Mouse (Mus musculus) forebrain, postnatal 0 days (tissue): ENCODE results near the gene Ankrd50. TPM values are rescaled to one million over a fixed set of nuclear protein-coding genes. Genes with fewer than 3 reads are reported as not detected.

ENCODE experiments used
- ATAC-seq: fragments of 200-750 bp; cut with Nextera tagmentation; 2 replicates; pipeline ENCODE4 v1.8.0; 2017; ENCODE audit warnings: mild to moderate bottlenecking, moderate library complexity
- DNase-seq: peaks from one replicate; pipeline ENCODE4 v3.0.0-alpha.2; 2015
- H3K27ac ChIP-seq: fragments of 300-500 bp; sonication (generic); 2 replicates; pipeline ENCODE4 v1.5.1; 2014; ENCODE audit warnings: low read depth, mild to moderate bottlenecking, antibody characterized with exemption, low read length, moderate library complexity, mixed read lengths
- H3K27me3 ChIP-seq: fragments of 300-500 bp; sonication (generic); 2 replicates; pipeline ENCODE4 v1.6.1; 2014; ENCODE audit warnings: mild to moderate bottlenecking, low read length, mixed read lengths; ENCODE audit not compliant: insufficient read depth
- H3K36me3 ChIP-seq: fragments of 300-500 bp; sonication (generic); 2 replicates; pipeline ENCODE4 v1.6.1; 2014; ENCODE audit warnings: mild to moderate bottlenecking, moderate library complexity; ENCODE audit not compliant: insufficient read depth
- H3K4me1 ChIP-seq: fragments of 300-500 bp; sonication (generic); 2 replicates; pipeline ENCODE4 v1.6.1; 2014; ENCODE audit warnings: antibody characterized with exemption; ENCODE audit not compliant: insufficient read depth
- H3K4me2 ChIP-seq: fragments of 300-500 bp; sonication (generic); 2 replicates; pipeline ENCODE4 v1.6.1; 2014; ENCODE audit warnings: low read depth, mild to moderate bottlenecking, moderate library complexity
- H3K4me3 ChIP-seq: fragments of 300-500 bp; sonication (generic); 2 replicates; pipeline ENCODE4 v1.5.1; 2014; ENCODE audit warnings: low read depth, low read length, mixed read lengths
- H3K9ac ChIP-seq: fragments of 300-500 bp; sonication (generic); 2 replicates; pipeline ENCODE4 v1.6.1; 2014; ENCODE audit warnings: mild to moderate bottlenecking
- H3K9me3 ChIP-seq: fragments of 300-500 bp; sonication (generic); 2 replicates; pipeline ENCODE4 v1.6.1; 2016; ENCODE audit warnings: low read length
- CTCF ChIP-seq: sonication (generic); IDR thresholded peaks from 2 replicates; pipeline ENCODE4 v1.5.1; 2016; ENCODE audit warnings: antibody characterized with exemption, control low read depth, low read depth
- WGBS: fragments of 180-500 bp; shearing (Covaris S2); extraction: QIAGEN DNeasy Blood & Tissue Kit; methylation state at CpG from one replicate; pipeline ENCODE4 v1.1.7; 2014; 5-methylcytosine and 5-hydroxymethylcytosine counted together
- polyA plus RNA-seq: library from polyadenylated mRNA; unstranded; fragments of >200 nt; fragmentation: Nextera tagmentation; extraction: Ambion mirVana; gene quantifications from 2 replicates; pipeline ENCODE4 v1.2.1, GENCODE M21; 2015
- total RNA-seq: library from RNA; depleted of rRNA; stranded (reverse); fragments of >200 nt; gene quantifications from 2 replicates; pipeline ENCODE4 v1.2.3, GENCODE M21; 2014

Ankrd50 gene
- total and polyA plus RNA-seq, 2 experiments from 2014 or later: 13.0 to 69.1 TPM

DNA sequence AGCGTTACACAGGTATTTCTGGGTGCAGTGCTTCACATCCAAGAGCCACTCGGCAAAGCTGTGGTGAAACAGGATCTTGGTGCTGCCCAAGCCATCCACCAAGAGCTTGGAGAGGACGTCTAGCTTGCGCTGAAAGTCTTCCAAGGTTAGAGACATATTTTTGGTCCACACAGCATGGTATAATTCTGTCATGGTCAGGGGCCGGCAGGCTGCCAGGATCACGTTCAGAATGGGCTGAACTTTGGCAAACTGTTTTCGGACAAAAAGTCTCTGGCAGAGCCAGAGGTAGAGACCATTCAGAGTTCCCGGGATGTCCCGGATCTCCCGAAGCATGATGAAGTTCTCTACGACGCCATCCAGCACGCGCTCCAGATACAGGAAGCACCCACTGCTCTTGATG lies 27.6 kb downstream of the Ankrd50 start:
- Histone ChIP-seq H3K27ac (no peak overlapping the region), H3K27me3 (no peaks in the 10 kb centered on the region), H3K4me2 (no peak overlapping the region), H3K4me1 (no peaks in the 10 kb centered on the region), H3K9ac (no peak overlapping the region), H3K4me3 (no peak overlapping the region), H3K36me3 (peaks cover 65% of the 10 kb centered on the region), H3K9me3 (no peaks in the 10 kb centered on the region)
- 96% methylated on average over 14 of the region's 14 CpGs for WGBS
- no peak for TF ChIP-seq CTCF
- ATAC-seq (no peak), DNase-seq (no peak)

DNA sequence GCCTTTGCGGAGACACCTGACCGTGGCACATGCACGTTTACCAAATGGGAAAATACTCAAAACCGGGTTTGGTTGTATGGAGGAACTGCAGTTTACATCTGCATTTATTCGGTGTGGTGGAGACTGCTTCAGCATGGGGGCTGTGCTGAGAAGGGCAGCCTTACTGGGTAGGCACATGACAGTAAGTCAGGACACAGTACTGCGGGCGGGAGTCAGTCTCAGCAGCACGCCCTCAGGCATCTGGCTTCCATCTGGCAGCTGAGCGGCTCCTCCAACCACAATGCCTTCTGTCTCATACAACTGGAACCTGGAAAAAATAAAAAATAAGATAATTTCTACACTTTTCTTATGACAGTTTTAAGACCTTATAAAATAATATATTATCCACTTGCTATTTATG lies 32.4 kb downstream of the Ankrd50 start:
- DNase-seq (no peak), ATAC-seq (no peak)
- 91% methylated on average over 9 of the region's 9 CpGs for WGBS
- no peak overlapping the region for H3K9ac ChIP-seq
- no peaks in the 10 kb centered on the region for H3K4me1 ChIP-seq
- H3K9me3 ChIP-seq: 0 out of 2 replicates have a peak, but pooled peaks cover 4% of the 10 kb centered on the region
- H3K4me2 ChIP-seq: no peak overlapping the region
- no peaks in the 10 kb centered on the region for H3K27me3 ChIP-seq
- H3K4me3 ChIP-seq: no peak overlapping the region
- H3K36me3 ChIP-seq: peaks cover 57% of the 10 kb centered on the region
- H3K27ac ChIP-seq: no peak overlapping the region
- TF ChIP-seq CTCF: no peak

- no peaks in the 10 kb centered on the region for H3K4me1 ChIP-seq
- 61% methylated on average over 9 of the region's 9 CpGs for WGBS
- H3K9me3 ChIP-seq: 0 out of 2 replicates have a peak, but pooled peaks cover 4% of the 10 kb centered on the region
- no peak for TF ChIP-seq CTCF
- no peak overlapping the region for H3K27ac ChIP-seq
- peak; percentile 44 for DNase-seq
- ATAC-seq: peak; percentile 85
- no peak overlapping the region for H3K4me2 ChIP-seq
- H3K4me3 ChIP-seq: no peak overlapping the region
- H3K9ac ChIP-seq: no peak overlapping the region
- peaks cover 11% of the 10 kb centered on the region for H3K36me3 ChIP-seq
- H3K27me3 ChIP-seq: no peaks in the 10 kb centered on the region
Measured at GRCm38 (mm10) chr3:38446586-38446985, 38.1 kb downstream of the Ankrd50 start.

DNA sequence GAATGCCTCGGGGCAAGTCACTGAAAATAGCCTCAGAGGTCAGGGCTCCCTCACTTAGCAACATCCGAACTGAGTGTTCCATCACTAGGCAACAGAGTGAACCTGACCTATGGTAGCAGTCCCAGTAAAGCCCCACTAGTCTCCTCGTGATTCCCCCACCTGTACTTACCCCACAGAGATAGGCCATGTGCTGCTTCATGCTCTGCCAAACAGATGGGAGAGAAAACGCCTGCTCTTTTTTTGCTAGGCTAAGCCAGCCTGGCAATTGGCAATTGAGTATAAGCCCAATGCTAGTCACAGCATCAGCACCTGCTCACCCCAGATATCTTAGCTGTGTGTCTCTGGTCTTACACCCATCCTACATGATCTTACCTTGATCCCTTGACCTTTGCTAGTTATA lies 40.8 kb downstream of the Ankrd50 start:
- no peaks in the 10 kb centered on the region for H3K27me3 ChIP-seq
- H3K9ac ChIP-seq: no peak overlapping the region
- H3K4me1 ChIP-seq: no peaks in the 10 kb centered on the region
- no peak for TF ChIP-seq CTCF
- H3K36me3 ChIP-seq: no peaks in the 10 kb centered on the region
- WGBS: 60% methylated on average over 4 of the region's 4 CpGs
- H3K27ac ChIP-seq: no peak overlapping the region
- H3K4me2 ChIP-seq: no peak overlapping the region
- DNase-seq: no peak
- ATAC-seq: peak; percentile 19; the same call in 1 of the 2 replicates
- no peaks in the 10 kb centered on the region for H3K9me3 ChIP-seq
- no peak overlapping the region for H3K4me3 ChIP-seq

DNA sequence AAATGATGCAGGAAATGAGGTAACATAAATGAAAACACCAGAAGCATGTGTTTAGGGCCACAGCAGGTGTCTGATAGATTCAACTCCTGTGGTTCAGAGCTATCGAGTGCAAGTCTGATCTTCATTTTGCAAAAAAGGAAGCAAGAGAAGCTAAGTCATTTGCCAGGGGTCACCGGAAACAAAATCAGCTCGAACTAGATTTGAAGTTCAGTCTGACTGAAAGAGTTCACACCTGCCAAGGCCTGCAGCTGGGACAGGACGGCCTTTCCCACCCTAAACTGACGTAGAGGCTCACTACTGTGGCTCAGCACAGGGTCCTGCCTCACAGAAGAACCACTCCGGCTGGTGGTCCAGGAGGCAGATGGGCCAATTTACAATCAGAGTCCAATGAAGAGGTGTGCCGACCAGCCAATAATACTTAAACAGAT lies 44.1 kb downstream of the Ankrd50 start:
- WGBS: 55% methylated on average over 7 of the region's 7 CpGs
- no peaks in the 10 kb centered on the region for H3K27me3 ChIP-seq

GRCm38 (mm10) chr3:38436596-38436995 lies 48.0 kb downstream of the Ankrd50 start:
- 85% methylated on average over 3 of the region's 3 CpGs for WGBS
- Histone ChIP-seq H3K4me1 (no peaks in the 10 kb centered on the region), H3K9me3 (no peaks in the 10 kb centered on the region), H3K9ac (no peak overlapping the region), H3K4me3 (no peak overlapping the region), H3K27ac (no peak overlapping the region), H3K4me2 (no peak overlapping the region), H3K27me3 (no peaks in the 10 kb centered on the region), H3K36me3 (no peaks in the 10 kb centered on the region)
- DNase-seq (no peak), ATAC-seq (no peak)
- TF ChIP-seq CTCF: no peak

More for the DNA sequence above, 44.1 kb downstream of the Ankrd50 start:
- Histone ChIP-seq H3K4me3 (no peak overlapping the region), H3K9ac (no peak overlapping the region), H3K4me1 (no peaks in the 10 kb centered on the region), H3K9me3 (no peaks in the 10 kb centered on the region), H3K4me2 (no peak overlapping the region), H3K27ac (no peak overlapping the region), H3K36me3 (no peaks in the 10 kb centered on the region)
- no peak for TF ChIP-seq CTCF
- ATAC-seq (no peak), DNase-seq (no peak)

DNA sequence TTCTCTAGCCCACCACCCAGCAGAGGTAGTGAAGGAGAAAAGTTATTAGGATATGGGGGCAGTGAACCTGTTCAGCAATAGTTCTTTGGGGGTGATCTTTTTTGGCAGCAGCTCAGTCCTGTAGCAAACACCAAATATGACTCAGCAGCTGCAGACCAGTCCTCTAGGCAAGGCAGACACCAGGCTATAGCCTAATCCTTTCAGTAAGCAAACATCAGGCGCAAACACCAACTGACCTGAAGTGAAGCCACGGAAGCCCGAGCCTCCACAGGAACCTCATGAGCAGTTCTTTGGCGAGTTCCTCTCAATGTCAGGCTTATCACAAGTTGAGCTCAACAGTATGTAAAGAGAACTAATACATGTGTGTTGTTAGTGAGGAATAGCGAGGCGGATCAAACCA lies 48.8 kb downstream of the Ankrd50 start:
- no peak overlapping the region for H3K4me2 ChIP-seq
- no peak for TF ChIP-seq CTCF
- no peak overlapping the region for H3K27ac ChIP-seq
- H3K4me3 ChIP-seq: no peak overlapping the region
- ATAC-seq: no peak
- no peaks in the 10 kb centered on the region for H3K36me3 ChIP-seq
- 94% methylated on average over 6 of the region's 6 CpGs for WGBS
- DNase-seq: no peak
- no peaks in the 10 kb centered on the region for H3K9me3 ChIP-seq
- no peak overlapping the region for H3K9ac ChIP-seq
- H3K4me1 ChIP-seq: no peaks in the 10 kb centered on the region
- no peaks in the 10 kb centered on the region for H3K27me3 ChIP-seq
